Mouse (Mus musculus) testis, postnatal 14 days (tissue): ENCODE measurements at regions not wholly inside any gene's neighbourhood (a gene's known extent, or its start where the extent isn't known, plus 50 kb on each side); places are given as distances from the start of the nearest gene placed in this dataset.

Experiments
- DNase-seq: peaks from one replicate; pipeline ENCODE4 v3.0.0; 2021; ENCODE audit warnings: low spot score

DNA sequence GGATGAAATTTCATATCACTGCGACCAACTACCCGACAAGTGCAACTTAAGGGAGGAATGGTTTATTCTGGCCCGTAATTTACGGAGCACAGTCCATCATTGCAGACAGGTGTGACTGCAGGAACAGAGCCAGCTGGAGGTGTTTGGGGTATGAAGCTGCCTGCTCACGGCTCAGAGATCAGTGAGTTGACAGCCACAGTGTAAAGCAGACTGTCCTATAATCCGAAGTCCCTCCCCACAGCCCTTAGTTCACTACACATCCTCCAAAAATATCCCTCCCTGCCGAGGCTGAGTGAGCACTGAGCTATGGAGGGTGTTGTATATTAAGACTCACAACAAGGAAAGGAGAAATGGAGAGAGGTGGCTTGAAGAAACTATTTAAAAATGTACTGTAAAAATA is 88.0 kb upstream of the Ednrb start:
- no peak for DNase-seq

DNA sequence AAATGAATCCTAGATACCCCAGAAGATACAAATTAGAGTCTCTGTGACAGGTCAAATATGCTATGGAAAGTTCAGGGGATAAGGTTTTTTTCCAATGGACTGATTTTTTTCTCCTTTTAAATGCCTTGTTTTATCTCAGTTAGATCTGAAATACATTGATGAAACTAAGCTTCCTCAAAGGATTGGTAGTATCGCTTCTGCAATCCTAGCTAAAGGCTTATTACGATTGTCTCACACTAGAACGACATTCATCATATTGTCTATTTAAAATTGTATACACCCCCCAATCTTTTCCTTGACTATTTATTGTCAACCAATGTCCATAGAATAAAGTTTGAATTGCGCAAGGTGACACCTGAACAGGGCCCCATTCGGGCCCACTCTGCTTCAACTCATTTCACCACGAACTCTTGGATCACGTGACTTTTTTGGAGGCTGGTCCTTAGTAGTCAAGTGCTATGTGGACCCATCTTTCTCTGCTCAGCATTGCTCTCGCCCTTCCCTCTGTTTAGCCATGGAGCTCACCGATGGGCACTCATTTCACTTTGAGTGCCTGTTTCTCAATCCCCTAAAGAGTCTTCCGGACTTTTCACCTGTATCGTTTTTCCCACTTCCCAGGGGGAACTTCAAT is 85.6 kb upstream of the Ednrb start:
- no peak for DNase-seq

DNA sequence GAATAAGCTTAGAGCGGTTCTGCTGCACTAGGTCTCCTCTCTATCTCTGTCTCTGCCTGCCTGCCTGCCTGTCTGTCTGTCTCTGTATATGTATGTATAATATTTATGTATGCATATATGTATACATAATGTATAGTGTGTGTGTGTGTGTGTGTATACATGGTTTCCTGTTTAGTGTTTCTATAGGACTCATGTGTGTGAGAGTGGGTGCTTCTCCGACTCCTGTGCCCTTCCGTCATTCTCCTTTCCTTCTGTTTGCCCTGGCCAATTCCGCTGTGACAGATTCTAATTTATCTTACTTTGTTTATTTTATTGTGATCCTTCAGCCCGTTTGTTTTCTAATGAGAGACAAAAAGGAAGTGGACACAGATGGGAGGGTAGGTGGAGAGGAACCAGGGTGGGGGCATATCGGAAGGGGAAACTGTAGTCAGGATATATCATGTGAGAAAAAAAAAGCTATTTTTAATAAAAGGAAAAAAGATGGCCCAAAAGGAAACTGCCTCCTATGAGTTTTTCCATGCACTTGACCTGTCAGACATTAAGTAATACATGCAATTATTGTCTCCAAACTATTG is 85.0 kb upstream of the Ednrb start:
- DNase-seq: no peak

DNA sequence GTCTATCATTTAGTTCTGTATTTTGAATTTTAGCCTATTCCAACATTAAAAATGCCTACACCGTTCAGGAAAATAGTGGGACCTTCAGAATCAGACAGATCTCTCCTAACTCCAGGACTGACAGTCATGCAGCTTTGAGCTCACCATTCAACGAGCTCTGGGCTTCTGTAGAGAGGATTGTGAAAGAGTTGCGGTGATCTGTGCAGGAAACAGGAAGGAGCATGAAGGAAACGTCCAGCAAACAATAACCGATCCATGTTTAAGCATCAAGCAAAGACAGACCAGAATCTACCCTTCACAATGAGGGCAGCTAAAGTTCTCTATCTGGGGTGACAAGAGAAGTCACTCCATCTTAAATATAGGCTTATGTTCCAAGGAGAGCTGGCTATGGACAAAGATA is 76.0 kb upstream of the Ednrb start:
- no peak for DNase-seq

DNA sequence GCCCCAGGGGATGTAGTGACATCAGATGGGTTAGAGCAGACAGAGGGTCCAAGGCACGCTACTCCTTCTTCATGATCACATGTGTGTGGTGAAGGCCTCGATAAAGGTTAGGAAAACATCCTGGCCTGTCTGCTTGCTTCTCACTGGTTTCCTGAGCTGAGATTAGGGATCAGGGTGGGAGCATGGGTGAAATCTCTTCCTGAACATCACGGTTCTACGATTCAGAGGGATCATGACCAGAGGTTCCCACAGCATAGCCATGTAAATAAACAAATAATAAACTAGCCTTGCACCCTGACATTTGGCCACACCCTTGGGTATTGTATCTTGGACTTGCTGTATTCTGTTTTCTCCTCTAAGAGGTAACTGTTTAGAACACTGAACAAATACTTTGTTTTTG is 75.2 kb upstream of the Ednrb start:
- DNase-seq: no peak

DNA sequence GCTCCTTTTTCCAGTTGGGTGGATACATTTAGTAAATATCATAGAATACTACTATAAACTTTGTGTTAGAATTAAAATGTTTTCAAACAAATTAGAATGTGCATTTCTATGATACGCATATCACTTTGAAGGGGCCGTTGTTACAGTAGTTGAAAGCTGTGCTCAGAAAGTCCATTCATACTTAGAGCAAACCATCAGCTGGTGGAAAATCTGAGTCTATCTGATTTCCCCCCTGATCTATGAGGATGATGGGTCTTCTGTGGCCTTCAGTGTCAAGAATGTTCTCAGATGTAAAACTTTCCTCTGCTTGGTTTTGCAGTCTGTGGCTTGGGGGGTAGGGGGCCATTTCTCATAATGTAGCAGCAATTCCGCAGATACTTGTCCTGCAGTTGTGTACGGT is 69.3 kb upstream of the Ednrb start:
- no peak for DNase-seq

DNA sequence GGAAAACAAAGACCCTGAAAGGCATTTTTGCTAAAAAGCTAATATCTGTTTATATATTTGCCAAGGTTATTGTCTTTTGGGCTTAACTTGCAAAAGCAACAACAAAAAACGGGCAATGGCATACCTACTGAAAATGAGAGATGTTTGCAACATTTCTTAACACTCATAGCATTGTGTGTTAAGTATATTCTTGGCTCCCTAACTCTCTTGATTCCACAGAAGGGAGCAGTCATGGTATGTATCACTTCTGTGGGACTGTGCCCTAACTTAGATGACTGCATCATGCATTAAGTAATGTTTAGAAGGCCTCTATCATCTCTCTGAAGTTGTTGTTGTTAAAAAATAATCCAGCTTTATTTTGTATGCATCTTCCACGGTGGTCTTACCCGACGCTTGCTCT is 67.5 kb upstream of the Ednrb start:
- no peak for DNase-seq

DNA sequence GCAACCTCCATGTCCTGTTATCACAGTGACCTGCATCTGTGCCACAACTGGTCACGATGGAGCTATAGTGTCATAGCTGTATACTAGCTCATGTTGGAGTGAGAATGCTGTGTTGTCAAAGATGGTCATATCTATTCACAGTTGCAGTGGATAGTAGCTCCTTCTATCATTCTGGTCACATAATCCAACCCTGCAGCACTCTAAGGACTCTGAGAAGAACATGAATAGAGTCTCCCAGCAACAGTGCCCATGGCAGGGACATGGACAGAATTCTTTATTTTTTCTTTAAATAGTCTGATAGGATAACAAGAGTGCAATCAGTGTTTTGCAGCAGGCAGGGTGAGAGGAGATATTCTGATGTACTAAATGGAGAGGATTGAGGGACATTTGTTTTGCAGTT is 67.1 kb upstream of the Ednrb start:
- no peak for DNase-seq

DNA sequence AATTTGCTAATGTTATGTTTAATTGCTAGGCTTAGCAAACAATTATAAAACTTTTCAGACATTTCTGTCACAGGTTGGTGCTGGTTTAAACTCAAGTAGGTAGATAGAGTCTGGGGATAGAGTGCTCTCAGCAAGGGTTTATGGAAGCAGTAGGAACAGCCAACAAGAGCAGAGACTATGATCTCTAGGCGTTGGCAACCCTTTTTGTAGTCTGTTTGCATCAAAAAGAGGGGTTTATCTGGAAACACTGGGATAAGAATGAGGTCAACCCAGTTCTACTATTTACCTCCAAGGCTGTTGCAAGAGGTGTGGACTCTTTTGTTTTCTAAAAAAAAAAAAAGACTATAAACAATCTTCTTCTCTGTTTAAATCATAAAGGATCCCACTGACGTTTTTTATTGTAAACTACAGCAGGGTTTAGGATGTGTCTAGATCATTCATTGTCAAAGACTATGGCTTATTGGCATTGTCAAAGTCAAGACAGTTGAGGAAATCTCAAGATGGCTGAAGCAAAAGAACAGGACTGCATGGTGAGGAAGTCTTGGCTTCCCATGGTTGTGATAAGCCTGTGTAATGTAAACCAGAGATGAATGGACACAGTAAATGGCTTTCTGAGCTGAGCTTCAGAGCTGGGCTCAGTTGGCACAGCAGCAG is 62.3 kb upstream of the Ednrb start:
- DNase-seq: no peak

DNA sequence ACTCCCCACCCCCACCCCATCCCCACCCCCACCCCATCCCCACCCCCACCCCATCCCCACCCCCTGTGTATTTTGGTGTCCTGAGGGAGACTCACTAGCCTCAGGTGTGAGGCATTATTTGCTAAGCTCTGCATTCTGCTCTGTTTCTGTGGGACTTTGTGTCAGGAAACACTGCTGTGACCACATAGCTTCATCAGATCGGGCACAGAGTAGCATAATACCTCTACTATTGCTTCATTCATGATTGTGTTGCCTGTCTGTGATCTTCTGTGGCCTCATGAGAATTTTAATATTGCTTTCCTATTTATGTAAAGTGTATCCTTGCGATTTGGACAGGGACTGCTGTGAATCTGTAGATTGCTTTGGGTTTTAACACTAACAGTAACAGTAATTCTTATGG is 56.6 kb upstream of the Ednrb start:
- no peak for DNase-seq

DNA sequence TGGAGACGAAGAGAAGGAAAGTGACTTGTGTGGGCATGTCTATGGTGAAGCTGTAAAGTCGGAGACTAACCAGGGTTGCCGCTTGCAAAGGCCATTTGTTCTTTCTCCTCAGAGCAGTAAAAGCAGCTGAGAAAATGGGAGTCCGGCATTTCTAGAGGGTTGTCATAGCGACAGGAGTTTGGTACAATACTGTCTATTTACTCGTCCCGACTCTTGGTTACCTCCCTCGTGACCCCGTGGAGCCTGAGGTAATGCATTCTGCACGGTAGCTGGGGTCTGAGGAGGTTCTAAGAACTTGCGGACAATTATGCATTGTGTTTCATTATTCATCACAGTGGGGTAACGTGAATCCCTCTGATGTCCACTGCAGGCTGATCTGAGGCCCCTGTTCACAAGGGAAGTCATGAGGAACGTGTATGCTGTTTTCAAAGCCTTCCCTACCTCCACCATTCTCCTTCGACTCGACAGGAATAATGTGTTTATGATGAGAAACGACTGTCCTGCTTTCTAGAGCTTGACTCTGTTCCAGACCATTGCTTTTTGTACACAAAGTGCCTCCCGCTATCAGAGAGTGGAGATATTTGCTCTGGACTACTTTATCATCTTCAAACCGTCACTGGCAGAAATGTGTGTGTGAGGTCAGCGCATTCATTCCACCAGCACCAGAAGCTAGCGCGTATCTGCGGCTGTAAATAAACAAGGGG is 55.1 kb upstream of the Ednrb start:
- DNase-seq: peak; percentile 12

DNA sequence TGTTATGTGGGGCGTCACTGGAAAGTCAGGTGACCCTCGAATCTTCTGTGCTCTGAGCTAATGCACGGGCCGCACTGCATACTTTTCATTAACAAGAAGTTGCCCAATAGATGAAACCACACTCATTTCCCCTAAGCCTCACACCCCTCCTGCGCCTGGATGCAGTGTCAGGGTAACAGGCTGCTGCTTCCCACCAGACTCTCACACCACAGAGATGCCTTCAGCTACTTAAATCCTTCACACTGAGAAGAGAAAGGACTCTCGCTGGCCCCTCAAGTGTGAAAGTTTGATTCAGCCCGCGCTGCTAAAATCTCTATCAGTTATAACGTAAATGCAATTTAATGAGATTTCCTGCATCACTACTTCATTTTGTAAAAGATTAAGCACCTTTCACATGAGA is 54.5 kb upstream of the Ednrb start:
- DNase-seq: no peak

DNA sequence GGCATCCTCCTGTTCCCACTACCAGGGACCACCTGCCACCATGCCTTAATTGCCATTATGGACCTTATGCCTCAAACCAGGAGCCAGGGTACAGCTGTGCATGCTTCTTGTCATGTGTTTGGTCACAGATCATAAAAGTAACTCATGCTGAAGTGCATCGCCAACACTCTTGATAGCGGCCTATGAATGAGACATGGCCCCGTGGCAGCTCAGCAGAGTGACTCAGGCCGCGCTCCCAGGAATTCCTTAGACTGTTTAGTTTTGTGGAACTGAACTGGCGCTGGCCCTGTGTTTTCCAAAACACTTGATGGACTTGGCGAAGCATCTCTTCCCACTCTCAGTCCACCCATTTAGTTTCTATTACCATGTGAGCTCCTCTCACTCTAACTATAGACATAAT is 51.1 kb upstream of the Ednrb start:
- no peak for DNase-seq
